Comparison of ENCODE assay signal across 30 mouse cellular contexts in genomic region chr14:124315513-124315912, GRCm38 (mm10).
"Had no signal": no experiment of that assay in that cellular context is flagged by ENCODE, and none has a peak within 500 bp of the region (broad histone marks: within the 10 kb centered on the region; RNA-seq: fewer than 3 reads in every experiment).

No protein-coding gene starts in this region.

- H3K27ac ChIP-seq: limb, embryonic 10.5 days; limb, embryonic 12.5 days; limb, embryonic 13.5 days; limb, embryonic 15.5 days; liver, embryonic 12.5 days; liver, embryonic 13.5 days; liver, embryonic 14.5 days; liver, embryonic 15.5 days; lung, embryonic 15.5 days; macrophage; midbrain, embryonic 10.5 days; midbrain, embryonic 12.5 days; midbrain, embryonic 13.5 days; midbrain, embryonic 15.5 days; neural tube, embryonic 12.5 days had no signal

- H3K4me3 ChIP-seq: limb, embryonic 10.5 days; limb, embryonic 12.5 days; limb, embryonic 13.5 days; limb, embryonic 15.5 days; liver, embryonic 12.5 days; liver, embryonic 13.5 days; liver, embryonic 15.5 days; lung, embryonic 15.5 days; megakaryocyte, embryonic 14.5 days; midbrain, embryonic 10.5 days; midbrain, embryonic 12.5 days; midbrain, embryonic 13.5 days; midbrain, embryonic 15.5 days; myocyte; neural tube, embryonic 12.5 days had no signal

- ATAC-seq: liver, embryonic 12.5 days; liver, postnatal 0 days; lung, postnatal 0 days; midbrain, embryonic 13.5 days; midbrain, embryonic 15.5 days; midbrain, embryonic 16.5 days had no signal

- DNase-seq: left cerebral cortex, postnatal 4 days; liver; liver, embryonic 13.5 days; liver, postnatal 0 days; lung, adult 18-20 months; lung, adult 2 months; lung, embryonic 14.5 days; lung, postnatal 10 days; lung, postnatal 14 days; lung, postnatal 36 days; lung, postnatal 4 days; midbrain, embryonic 14.5 days had no signal
